Mouse (Mus musculus): ENCODE results near the gene Brwd1.
"Not testable (repeated sequence)": the region's sequence is repeated elsewhere in the genome, so short reads cannot be mapped to it uniquely, and the experiment has no call there.

The Brwd1 gene

DNA sequence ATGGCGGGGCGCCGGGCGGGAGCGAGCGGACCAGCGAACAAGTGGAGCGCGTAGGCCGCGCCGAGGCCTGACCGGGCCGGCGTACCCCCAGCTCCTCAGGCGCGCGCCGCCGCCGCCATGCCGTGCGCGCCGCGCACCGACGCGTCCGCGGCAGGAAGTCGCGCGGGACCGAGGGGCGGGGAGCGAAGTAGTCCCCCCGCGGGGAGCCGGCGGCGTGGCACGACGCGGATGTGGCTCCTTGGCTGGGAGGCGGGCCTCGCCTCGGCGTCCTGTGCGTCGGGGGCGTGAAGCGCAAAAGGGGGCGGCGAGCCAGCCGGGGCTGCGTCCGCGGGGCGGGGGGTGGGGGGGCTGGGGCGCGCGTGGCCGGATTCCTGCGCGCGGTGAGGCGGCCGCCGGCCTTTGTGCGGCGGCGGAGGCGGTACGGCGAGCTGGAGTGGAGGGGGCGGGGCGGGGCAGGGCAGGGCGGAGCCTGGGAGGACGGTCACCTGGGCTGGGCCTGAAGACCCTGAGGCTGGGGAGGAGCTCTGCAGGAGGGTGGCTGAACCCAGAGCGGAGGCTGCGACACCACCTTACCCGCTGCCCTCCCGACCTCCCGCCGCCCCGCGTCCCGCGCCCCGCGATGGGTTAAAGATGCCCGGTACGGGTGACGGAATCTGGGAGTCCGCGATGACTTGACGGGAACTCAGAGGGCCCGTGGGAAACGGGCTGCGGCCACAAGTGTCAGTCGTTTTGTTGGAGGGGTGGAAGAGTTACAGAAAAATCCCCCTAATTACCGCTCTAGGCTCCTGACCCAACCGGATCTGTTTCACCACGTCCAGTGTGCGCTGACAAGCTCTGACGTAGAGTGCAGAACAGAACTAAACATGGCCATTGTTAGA lies at the start of gene Brwd1:
Gene Brwd1 (minus strand): TSS at position 226 of the 878 bp plus-strand sequence.
- in situ Hi-C loops (cut with MboI; ENCODE audit: low pct_unique_long_range_greater_than_20kb in 1 of 2, low sequenced_read_pairs in 2 of 2, unreplicated experiment in 1 of 2) = no loop called here

DNA sequence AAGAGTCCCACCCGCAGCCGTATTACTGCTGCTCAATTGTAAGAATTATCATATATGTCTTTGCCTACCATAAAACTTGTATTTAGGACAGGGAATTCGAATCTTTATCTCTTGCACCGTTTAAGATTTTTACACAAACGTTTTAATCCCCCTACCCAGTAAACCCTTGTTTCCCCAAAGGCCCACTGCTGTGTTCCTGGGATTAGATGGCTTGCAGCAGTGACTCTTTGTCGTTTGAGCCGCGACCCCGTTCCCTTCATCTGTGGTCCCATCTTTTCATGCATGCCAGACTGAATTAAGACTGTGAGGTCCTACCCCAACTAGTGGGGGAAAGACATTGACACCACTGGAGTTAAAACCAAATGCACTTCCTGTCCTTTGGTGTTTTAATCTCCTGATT lies 46.1 kb upstream of the Brwd1 start:
- in situ Hi-C loops (cut with MboI; ENCODE audit: low pct_unique_long_range_greater_than_20kb in 1 of 2, low sequenced_read_pairs in 2 of 2, unreplicated experiment in 1 of 2) = no loop called here

GRCm38 (mm10) chr16:96127657-96128344 lies 45.5 kb upstream of the Brwd1 start, which contains the start of gene Hmgn1:
Hmgn1 (minus strand) TSS chr16:96127729.
- in situ Hi-C loops (cut with MboI; ENCODE audit: low pct_unique_long_range_greater_than_20kb in 1 of 2, low sequenced_read_pairs in 2 of 2, unreplicated experiment in 1 of 2) = no loop called here

DNA sequence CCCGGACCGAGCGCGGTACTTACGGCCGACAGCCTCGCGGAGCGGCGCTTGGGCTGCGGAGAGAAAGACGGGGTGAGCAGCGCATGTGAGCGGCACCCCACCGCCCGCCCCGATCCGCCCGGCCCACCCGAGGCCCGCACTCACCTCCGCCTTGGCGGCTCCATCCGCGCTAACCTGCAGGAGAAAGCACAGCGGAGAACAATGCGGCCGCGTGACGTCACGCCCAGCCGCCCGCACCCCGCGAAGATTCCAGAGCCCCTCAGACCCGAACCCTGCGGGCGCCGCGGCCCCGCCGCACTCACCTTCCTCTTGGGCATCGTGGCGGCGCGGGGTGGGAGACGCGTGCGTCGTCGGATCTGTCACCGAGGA lies 44.9 kb upstream of the Brwd1 start:
- in situ Hi-C loops (cut with MboI; ENCODE audit: low pct_unique_long_range_greater_than_20kb in 1 of 2, low sequenced_read_pairs in 2 of 2, unreplicated experiment in 1 of 2) = no loop called here

GRCm38 (mm10) chr16:96126684-96127171 lies 44.4 kb upstream of the Brwd1 start:
- in situ Hi-C loops (cut with MboI; ENCODE audit: low pct_unique_long_range_greater_than_20kb in 1 of 2, low sequenced_read_pairs in 2 of 2, unreplicated experiment in 1 of 2) = no loop called here

GRCm38 (mm10) chr16:96120022-96120623 lies 37.8 kb upstream of the Brwd1 start:
- in situ Hi-C loops (cut with MboI; ENCODE audit: low pct_unique_long_range_greater_than_20kb in 1 of 2, low sequenced_read_pairs in 2 of 2, unreplicated experiment in 1 of 2) = loop anchor here in 1 of 2 experiments (25.0 kb wide), 1 partner anchor 217 kb away; no protein-coding TSS in a partner anchor

DNA sequence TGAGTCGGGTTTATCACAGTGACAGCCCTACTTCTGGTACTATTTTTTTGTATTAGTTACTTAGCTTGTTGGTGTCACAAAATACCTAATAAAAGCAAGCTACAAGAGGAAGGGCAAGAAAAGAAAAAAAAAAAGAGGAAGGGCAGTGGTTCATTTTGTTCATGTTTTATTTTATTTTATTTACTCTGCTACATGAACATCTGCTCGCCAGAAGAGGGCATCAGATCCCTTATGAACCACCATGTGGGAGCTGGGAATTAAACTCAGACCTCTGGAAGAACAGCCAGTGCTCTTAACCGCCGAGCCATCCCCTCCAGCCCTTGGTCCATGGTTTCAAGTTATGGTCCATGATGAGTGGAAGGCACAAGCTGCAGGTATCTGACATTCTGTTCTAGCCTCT lies 32.4 kb upstream of the Brwd1 start:
- in situ Hi-C loops (cut with MboI; ENCODE audit: low pct_unique_long_range_greater_than_20kb in 1 of 2, low sequenced_read_pairs in 2 of 2, unreplicated experiment in 1 of 2) = loop anchor here (10.0 to 25.0 kb wide), 2 partner anchors 223 to 230 kb away; no protein-coding TSS in a partner anchor

DNA sequence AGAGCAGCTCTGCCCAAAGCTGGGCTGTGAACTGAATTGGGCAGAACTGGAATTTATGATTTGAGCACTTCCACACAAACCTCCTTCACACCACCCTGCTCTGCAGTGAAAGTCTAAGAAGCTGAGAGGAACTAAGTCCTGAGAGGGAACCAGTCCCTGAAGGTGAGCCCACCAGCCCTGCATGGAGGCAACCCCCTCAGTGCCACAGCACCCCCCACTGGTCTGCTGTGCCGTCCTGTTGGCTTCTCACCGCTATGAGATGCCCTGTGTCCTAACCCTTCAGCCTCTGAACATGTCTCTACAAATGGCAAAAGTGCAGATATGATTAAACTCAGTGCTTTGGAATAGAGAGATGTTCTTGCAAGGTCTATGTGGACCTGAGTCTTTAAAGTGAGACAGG lies 30.4 kb upstream of the Brwd1 start:
- in situ Hi-C loops (cut with MboI; ENCODE audit: low pct_unique_long_range_greater_than_20kb in 1 of 2, low sequenced_read_pairs in 2 of 2, unreplicated experiment in 1 of 2) = loop anchor here (10.0 to 25.0 kb wide), 2 partner anchors 225 to 232 kb away; no protein-coding TSS in a partner anchor

DNA sequence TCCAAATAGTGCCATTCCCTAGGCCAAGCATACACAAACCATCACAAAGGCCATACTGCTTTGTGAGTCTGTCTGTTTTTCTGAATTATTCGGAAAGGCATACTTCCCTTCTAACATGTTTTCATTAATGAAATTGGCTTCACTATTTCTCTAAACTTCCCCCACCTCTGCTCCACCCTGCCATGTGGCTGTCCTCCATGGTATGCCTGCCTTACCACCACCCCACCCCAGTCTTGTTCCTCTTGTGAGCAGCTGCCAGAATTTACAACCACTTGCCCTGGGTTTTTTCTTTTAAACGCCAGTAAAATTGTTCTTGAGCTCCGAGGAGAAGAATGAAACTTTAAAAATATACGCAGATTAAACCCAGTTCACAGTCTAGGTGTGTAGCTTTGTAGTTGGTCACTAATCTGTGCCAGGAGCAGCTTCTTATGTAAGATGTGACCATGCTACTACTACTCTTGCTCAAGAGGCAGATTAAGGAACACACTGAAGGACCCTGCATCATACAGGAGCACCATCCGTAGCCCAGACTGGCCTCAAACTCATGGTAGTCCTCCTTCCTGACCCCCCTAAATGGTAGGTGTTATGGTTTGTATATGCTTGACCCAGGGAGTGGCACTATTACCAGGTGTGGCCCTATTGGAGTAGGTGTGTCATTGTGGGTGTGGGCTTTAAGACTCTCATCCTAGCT lies 28.5 kb upstream of the Brwd1 start:
- in situ Hi-C loops (cut with MboI; ENCODE audit: low pct_unique_long_range_greater_than_20kb in 1 of 2, low sequenced_read_pairs in 2 of 2, unreplicated experiment in 1 of 2) = loop anchor here (10.0 to 25.0 kb wide), 2 partner anchors 227 to 234 kb away; no protein-coding TSS in a partner anchor

DNA sequence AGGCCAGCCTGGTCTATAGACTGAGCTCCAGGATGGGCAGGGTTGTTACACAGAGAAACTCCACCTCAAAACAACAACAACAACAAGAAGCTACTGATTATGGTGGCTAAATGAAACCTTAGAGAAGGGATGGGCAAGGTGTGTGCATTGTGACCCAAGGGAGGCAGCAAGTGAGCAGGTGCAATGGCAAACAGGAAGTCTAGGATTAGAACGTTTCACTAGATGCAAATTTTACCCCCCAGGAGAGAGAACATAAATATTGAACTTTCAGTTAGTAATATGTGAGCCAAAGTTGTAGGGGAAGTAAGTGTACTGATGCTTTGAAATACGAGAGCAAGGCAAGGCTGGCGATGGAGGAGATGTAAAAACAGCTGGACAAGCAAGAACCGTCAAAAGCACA lies 27.3 kb upstream of the Brwd1 start:
- in situ Hi-C loops (cut with MboI; ENCODE audit: low pct_unique_long_range_greater_than_20kb in 1 of 2, low sequenced_read_pairs in 2 of 2, unreplicated experiment in 1 of 2) = loop anchor here (10.0 to 25.0 kb wide), 2 partner anchors 228 to 235 kb away; no protein-coding TSS in a partner anchor

DNA sequence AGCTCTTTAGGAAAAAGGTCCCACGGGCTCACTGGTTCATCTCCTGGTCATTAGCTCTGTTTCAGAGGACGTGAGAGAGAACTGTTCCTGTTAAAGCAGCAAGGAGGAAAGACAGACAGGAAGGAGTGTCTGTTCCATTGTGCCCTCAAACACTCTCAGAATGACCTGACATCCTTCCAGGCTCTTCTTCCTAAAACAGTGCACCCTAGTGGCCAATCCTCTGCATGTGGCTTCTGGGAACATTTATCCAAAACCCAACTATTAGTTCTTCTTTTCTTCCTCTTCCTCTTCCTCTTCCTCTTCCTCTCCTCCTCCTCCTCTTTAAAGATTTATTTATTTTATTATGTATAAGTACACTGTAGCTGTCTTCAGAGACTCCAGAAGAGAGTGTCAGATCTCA lies 20.7 kb upstream of the Brwd1 start:
- in situ Hi-C loops (cut with MboI; ENCODE audit: low pct_unique_long_range_greater_than_20kb in 1 of 2, low sequenced_read_pairs in 2 of 2, unreplicated experiment in 1 of 2) = loop anchor here in 1 of 2 experiments (25.0 kb wide), 1 partner anchor 234 kb away; no protein-coding TSS in a partner anchor

DNA sequence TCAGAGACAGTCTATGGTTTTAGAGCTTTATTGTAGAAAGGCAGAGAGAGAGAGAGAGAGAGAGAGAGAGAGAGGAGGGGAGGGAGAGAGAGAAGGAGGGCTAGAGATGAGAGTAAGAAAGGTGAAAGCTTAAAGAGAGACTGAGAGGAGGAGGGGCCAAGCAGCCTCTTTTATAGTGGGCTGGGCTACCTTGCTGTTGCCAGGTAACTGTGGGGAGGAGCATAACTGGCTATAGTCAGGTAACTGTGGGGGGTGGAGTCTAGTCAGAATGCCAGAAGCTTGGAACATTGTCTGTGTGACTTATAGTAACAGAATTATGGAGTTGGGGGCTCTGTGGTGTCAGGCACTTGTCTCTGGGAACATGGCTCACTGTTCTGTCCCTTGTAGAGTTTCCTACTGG lies 15.5 kb upstream of the Brwd1 start:
- in situ Hi-C loops (cut with MboI; ENCODE audit: low pct_unique_long_range_greater_than_20kb in 1 of 2, low sequenced_read_pairs in 2 of 2, unreplicated experiment in 1 of 2) = not testable (repeated sequence)

DNA sequence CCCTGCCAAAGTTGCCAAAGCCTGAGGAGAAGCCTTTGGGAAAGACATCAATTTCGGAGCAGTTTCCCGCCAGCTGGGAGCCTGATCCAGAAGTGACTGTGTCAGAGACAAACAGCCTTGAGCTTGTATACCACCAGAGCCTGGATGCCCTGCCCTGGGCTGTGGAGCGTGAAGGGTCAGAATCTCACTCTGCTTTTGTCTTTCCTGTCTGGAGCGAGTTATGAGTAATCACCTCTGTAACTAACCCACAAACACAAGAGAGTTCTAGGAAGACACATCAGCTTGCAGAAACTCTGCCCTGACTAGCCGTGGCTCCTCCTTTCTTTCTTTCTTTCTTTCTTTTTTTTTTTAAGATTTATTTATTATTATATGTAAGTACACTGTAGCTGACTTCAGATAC lies 13.6 kb upstream of the Brwd1 start:
- in situ Hi-C loops (cut with MboI; ENCODE audit: low pct_unique_long_range_greater_than_20kb in 1 of 2, low sequenced_read_pairs in 2 of 2, unreplicated experiment in 1 of 2) = no loop called here

GRCm38 (mm10) chr16:96091515-96092504 lies 9.5 kb upstream of the Brwd1 start:
- in situ Hi-C loops (cut with MboI; ENCODE audit: low pct_unique_long_range_greater_than_20kb in 1 of 2, low sequenced_read_pairs in 2 of 2, unreplicated experiment in 1 of 2) = no loop called here

GRCm38 (mm10) chr16:96088120-96088519 lies 5.8 kb upstream of the Brwd1 start:
- in situ Hi-C loops (cut with MboI; ENCODE audit: low pct_unique_long_range_greater_than_20kb in 1 of 2, low sequenced_read_pairs in 2 of 2, unreplicated experiment in 1 of 2) = no loop called here

- in situ Hi-C loops (cut with MboI; ENCODE audit: low pct_unique_long_range_greater_than_20kb in 1 of 2, low sequenced_read_pairs in 2 of 2, unreplicated experiment in 1 of 2) = no loop called here
These were observed 5.1 kb upstream of the Brwd1 start for GRCm38 (mm10) chr16:96087436-96087835.

DNA sequence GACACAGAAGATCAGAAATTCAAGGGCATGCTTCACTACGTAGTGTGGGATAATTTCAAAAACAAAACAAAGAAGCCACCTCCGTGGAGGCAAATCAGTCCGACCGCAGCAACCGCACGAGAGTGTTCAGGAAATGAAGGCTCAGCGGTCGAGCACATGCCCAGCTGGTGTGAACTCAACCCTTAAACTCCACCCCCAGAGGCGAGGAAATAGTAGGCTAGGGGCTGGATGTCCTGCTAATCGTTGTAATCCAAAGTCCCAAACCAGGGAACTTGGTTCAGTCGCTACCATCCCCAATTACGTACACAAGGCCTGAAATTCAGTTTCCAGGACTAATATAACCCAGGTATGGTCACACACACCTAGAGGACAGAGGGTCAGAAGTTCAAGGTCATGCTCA lies 4.7 kb upstream of the Brwd1 start:
- in situ Hi-C loops (cut with MboI; ENCODE audit: low pct_unique_long_range_greater_than_20kb in 1 of 2, low sequenced_read_pairs in 2 of 2, unreplicated experiment in 1 of 2) = no loop called here

All from mouse embryonic stem cell (cell line).